Mouse (Mus musculus): Measurements from ENCODE around the gene Gm17727.

- TF ChIP-seq POLR2A (IDR thresholded peaks at IDR 0.05; ENCODE audit: borderline replicate concordance, low read depth, low read length) (no peak), CTCF (IDR thresholded peaks at IDR 0.05; ENCODE audit: low read depth, low read length) (no peak)
These were observed at the start of gene Gm17727 for GRCm38 (mm10) chr9:35778009-35778408.
